Mouse (Mus musculus): ENCODE results near the gene 1700067P10Rik. TPM values are rescaled to one million over a fixed set of nuclear protein-coding genes. Genes with fewer than 3 reads are reported as not detected.

The 1700067P10Rik gene
- polyA plus RNA-seq (2017; shearing (Covaris generic)): not detected

DNA sequence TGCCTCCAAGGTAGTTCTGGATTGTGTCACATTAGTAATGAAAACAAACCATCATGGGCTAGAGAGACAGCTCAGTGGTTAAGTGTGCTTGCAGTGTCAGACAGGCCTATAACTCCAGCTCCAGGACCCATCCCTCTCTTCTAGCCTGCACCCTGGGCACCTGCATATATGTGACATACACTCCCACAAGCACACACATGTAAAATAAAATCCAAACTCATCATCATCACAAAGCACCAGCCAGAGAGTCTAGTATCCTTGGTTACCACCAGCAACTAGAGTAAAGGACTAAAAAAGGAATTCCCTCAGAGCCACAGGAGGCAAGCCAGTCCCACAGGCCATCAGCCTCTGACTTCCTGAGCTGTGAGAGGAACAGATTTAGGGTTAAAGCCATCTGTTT, at the start of gene 1700067P10Rik:
Gene 1700067P10Rik, plus strand, starts transcription at position 301 of the 400 bp plus-strand sequence.
- no peak for ATAC-seq

DNA sequence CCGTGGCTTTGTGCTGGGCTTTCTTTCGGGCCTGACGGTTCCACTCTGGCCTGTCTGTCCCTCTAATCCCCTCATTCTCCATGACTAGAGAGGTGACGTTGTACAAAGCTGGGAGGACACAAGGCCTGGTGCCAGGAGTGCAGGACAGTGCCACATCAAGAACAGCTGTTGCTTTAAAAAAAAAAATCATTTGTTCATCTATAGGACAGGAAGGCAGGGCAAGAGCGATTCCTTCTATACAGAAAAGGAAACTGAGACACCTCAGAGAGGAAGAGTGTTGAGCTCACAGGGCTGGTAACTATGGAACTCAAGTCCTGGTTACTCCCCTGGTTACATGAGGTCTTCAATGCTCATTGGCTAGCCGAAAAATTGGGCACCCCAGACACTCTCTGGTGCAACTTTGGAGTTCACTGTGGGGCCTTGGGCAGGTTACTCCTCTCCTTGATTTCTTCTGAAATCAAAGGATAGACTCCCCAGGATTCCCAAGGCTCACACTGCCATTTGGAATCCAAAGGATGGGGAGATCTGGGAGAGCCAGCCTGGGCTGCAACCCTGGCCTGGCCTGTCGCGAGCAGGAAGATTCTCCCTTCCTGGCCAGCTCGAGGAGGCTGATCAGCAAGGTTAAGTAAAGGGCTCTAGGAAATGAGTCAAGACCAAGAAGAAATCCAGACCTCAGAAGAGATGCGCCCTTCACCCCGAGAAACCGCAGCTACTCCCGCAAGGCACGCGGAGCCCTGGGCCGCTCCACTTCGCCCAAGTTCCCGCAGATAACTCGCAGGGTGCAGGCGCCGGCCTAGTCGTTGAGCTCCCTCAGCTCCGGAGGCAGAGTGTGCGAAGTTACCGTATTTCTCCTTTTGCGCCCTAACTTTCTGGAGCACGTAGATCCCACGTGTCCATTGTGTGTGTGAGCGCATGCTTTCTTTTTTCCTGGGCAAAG, 47.5 kb upstream of the 1700067P10Rik start:
- ATAC-seq: peak; percentile 67

DNA sequence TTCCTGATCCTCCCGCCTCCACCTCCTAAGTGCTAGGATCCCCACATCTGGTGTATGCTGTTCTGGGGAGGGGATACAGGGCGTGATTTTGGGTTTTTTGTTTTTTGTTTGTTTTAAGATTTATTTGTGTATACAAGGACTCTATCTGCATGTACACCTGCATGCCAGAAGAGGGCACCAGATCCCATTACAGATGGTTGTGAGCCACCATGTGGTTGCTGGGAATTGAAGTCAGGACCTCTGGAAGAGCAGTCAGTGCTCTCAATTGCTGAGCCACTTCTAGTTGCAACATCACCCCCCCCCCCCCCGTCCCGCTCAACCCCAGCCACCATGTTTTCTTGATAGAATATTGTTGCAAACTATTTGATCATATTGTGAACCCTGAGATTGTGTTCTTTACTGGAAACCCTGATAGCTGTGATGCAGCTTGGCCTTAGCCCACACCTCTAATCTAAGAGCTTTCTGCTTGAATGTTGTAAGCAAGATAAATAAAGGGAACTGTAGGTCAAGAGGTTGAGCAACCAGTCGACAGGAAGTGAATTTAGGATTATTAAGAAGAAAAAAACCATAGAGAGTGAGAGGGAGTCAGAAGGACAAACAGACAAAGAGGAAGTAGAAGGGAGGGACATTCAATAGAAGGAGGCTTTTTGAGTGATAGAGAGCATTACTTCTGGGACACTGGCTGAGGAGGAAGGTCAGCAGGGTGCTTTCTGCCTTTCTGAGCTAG, 45.8 kb upstream of the 1700067P10Rik start:
- no peak for ATAC-seq

DNA sequence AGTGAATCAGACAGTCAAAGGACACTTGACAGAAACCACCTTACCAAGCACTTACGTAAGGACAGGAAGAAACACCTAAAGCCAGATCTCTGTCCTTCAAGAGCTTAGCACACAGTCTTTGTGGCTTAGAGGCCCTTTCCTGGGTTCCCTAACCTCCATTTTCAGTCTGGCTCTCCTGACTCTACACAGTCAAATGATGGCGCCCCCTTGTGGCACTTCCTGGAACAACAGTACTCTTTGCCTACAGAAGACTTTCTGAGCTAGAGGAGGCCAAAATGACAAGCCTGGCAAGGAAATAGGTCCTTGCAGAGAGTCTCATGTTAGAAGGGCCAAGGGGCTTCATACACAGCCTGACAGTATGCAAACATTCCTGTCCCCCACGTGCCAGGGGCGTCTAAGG, 43.5 kb upstream of the 1700067P10Rik start:
- peak; percentile 32 for ATAC-seq

DNA sequence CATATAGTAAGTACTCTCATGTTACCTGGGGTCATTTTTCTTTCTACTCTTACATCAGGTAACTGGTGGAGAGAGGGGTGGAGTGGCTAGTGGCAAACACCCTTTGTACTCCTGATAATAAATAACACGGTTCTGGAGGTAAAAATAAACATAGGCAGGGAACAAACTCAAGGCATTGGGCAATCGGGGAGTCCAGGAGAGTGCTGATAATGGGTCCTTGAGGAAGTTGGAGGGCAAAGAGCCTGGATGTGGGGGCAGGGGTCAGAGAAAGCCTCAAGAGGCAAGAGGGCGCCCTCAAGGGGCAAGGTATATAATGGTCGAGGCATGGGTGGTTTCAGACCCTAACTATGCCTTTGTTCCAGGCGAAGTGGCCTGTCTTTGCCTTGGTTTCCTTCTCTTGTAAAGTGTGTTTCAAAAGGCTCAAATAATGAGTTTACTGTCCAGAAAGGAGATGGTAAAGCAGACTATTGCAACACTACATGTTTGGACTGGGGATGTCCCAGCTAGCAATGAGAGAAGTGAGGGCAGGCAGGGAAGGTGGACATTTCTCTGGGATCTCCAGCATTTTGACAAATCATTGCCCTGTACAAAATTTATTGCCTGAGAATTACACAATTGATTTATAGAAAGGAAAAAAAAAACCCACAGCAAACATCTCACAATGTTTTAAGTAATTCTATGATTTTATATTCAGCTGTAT, 37.3 kb upstream of the 1700067P10Rik start:
- ATAC-seq: no peak

DNA sequence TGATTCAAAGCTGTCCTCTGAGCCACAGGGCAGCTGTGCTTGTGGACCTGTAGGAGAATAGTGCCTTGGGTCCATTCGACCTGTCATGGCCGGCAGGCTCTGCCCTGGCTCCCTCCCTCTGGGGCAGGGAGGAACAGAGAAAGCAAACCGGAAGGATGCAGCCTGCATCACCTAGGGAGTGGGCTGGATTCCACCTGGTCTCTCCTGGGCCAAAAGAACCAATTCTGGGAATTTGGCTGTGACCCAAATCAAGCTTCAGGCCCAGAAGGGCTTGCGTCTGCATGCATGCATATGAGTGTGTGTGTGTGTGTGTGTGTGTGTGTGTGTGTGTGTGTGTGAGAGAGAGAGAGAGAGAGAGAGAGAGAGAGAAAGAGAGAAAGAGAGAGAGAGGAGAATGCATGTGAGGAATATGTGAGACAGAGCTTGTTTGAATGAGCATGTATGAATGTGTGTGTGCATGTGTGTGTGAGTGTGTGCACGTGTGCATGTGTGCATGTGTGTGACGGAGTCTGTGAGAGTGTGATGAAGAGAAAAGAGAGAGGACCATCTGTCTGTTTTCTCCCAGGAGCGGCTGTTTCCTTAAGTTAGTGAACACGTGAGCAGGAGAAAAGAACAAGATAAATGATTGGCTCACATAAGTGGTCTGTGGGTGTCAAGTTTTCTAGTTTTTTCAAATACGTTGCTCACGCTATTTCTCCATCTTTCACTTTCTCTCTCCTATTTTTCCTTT, 36.6 kb upstream of the 1700067P10Rik start:
- ATAC-seq: no peak

DNA sequence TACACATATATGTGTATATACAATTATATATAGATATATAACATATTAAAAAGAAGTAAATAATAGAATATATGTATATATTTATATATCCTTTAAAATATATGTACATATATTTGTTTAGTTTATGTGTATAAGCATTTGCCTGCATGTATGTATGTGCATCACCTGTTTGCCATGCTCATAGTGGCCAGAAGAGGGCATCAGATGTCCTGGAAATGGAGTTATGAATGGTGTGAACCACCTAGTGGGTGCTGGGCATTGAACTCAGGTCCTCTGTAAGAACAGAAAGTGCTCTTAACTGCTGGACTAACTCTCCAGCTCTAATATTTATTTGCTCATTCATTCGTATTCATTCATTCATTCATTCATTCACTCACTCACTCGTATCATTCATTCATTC, 35.5 kb upstream of the 1700067P10Rik start:
- ATAC-seq: no peak

DNA sequence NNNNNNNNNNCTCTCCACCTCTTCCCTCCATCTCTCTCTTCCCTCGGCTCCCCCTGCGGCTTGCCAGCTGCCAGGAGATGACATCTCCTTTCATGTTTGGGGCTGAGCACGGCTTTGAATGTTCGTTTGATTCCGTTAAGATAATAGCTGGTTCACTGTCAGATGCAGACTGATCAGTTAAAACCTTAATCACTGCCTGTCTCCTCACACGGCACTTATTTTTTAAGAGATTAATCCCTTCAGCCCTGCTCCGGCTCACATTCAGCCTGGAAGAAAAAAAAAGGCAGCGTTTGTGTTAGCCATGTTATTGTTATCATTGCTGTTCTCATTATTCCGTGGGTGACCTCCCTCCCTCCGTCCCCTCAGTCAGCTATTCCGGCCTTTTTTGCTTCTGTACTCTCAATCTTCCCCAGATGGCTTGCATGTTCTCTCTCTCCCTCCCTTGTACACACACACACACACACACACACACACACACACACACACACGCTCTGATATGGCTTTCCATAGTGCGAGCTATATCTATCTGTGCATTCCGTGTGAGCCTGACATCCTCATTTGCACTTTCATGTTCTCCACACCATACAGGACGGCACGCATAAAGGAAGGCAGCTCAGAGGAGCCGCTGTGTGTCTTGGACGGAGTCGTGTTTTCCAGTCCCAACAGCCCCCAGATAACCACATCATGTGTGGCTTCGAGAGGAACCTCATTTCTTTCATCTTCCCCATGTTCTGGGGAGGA, 33.9 kb upstream of the 1700067P10Rik start:
- no peak for ATAC-seq

DNA sequence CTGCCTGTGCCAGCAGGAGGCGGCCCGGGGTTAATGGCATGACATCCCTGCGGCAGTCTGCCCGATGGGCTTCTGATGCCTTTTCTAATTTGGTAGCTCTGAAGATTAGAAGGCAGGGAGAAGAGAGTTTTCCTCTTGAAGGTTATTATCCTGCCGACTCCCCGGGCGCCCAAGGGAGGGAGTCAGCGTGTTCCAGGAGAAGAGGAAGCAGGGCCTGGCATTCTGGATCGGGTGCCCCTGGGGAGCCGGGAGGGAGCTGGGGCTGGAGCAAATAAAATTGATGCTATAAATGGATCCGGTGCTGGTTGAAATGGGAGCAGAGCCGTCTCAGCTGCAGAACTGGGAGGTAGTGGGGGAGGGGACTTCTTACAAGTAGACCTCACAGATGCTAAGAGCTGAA, 31.7 kb upstream of the 1700067P10Rik start:
- no peak for ATAC-seq

DNA sequence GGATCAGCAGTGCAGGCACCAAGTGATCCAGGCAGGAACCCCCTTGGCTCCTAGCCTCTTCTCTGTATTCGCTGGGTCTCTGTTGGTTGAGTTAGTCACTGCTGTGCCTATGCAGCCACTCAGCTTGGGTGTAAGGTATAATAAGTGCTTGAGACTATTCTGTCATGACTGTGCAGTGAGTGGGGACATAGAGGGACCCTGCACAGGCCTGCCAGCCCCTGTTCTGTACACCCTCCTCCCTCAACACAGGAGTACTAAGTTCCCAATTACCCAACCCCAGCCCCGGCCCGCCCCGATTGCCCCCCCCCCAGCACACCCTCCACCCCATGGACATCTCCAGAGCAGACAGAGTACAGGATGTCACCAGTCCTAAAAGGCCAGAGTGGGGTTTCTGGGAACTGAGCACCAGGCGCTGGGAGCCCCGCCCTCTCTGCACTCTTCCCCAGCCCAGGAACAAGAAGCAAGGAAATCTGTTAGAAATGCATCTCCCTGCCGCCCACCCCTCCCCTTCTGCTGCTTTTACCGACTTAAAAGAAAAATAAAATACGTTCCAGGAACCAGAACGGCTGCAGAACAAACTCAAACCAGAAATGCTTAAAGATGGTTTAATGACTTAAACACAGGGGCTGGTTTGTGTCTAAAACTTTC, 24.8 kb upstream of the 1700067P10Rik start:
- no peak for ATAC-seq

DNA sequence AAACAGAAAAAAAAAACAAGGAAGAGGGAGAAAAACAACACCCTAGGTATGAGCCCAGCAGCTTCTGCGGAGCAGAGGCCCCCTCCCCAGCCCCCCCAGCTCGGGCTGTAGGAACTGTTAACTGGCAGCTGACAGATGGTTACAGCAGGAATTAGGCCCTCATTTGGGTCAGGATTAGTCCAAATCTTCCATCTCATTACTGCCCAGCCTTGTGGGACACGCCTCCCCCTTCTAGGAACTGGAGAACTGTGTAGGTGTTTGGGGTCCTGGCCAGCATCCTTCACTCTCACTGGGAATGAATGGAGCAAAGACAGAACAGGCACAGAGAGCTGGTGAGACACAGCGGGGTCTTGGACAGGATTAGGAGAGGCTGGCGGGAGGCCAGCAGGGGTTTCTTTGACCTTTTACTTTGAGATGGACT, 24.0 kb upstream of the 1700067P10Rik start:
- ATAC-seq: no peak

DNA sequence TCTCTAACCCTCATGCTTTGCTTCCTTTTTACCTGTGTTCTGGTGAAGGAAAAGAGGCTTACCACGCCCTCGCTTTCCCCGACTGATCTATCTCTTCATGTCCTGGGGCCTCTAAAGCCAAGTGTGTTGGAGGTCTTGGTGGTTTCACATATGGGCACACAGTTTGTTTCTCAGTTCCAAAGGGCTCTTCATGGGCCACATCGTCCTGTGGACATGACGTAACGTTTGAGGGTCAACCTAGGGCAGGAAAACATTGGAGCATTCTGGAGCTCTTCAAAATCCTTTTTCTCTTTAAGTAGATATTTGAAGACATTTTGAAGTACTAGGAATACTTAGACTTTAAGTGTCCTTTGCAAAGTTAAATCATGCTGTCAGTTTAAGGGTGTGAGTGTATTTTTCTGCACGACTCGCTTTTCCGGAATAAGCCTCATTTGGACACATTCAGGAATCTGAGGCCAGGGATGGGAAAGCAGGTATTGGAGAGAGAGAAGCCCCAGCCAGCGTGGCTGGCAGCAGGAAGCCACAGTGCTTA, 22.0 kb upstream of the 1700067P10Rik start:
- no peak for ATAC-seq

DNA sequence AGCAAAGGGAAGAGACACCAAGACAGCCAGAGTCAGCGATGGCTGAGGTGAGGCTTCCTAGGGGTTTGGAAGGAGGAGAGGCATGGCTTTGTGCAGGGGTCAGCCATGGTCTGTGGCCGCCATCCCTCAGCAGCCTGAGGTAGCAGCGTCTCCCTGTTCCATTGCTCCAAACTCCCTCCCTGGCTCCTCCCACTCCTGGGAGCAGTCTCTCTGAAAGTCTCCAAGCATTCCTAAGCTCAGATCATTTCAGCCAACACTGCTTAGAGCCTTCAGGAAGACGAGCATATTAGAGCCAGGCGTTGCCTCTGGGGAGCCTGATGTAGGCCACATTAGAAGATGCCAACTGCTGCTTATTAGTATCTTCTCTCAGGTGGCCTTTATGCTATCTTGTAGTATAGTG, 21.4 kb upstream of the 1700067P10Rik start:
- ATAC-seq: no peak

DNA sequence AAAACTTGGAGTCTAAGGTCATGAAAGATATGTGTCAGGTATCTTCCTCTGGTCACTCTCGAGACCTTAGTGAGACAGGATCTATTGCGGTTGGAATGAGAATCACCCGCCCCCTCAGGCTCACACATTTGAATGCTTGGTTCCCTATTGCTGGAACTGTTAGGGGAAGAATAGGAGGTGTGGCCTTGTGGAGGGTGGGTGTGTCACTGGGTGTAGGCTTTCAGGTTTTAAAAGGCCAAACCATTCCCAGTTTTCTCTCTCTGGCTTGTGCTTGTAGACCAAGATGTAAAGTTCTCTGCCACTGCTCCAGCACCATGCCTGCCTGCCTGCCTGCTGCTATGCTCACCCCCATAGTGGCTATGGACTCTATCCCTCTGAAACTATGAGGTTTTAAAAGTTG, 8.5 kb upstream of the 1700067P10Rik start:
- no peak for ATAC-seq

DNA sequence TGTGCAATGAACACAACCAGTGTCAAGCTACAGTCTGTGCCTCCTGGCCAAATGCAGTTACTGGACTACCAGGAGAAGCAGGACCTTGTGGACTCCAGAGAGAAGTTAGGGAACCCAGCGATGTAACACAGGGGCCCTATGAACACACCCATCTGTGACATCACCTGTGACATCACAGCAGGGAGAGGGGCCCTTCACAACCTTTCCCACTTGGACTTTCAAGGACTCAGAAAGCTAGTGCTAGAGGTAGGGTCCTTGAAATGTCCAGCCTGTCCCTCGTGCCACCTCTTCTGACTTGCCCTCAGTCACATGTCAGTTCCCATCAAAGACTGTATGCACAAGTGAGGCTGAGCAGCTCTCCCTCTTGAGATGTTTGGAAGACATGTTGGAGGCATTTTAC, 327 bp downstream of the 1700067P10Rik start:
- no peak for ATAC-seq

DNA sequence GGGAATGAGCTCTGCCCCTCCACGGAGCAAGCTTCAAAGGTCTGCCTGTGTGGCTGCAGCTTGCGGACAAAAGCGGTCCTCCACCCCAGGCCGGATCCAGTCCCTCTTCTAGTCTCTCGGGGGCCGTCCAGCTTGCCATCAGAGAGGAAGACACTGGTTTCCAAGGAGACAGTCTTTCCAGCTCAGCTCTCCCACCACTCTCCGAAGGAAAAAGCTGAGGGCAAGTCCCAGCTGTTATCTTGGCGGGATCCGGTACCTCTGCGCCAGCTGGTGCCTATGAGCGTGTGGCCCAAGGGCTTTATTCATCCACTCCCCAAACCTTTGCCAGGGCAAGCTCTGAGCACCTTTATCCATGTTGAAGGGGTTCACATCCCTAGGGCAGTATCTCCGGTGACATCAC, 1.2 kb downstream of the 1700067P10Rik start:
- no peak for ATAC-seq

DNA sequence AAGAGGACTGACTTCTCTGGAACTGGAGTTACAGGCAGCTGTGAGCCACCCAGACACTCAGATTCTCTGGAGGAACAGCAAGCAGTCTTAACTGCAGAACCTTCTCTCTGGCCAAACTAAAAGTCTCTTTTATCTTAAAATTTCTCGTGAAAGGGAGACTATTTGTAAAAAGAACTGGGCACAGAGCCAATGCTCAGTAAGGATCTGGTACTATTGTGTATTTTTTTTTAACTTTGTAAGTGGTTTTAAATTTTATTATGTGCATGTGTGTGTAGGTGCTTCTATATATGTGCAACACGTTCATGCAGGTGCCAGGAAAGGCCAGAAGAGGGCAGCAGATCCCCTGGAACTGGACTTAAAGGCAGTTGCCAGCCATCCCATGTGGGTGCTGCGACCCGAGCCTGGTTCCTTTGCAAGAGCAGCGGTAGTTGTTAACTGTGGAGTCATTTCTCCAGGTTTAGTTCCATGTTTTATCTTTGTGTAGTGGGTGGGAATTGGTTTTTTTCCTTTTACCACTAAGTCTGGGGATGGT, 4.2 kb downstream of the 1700067P10Rik start:
- ATAC-seq: no peak

DNA sequence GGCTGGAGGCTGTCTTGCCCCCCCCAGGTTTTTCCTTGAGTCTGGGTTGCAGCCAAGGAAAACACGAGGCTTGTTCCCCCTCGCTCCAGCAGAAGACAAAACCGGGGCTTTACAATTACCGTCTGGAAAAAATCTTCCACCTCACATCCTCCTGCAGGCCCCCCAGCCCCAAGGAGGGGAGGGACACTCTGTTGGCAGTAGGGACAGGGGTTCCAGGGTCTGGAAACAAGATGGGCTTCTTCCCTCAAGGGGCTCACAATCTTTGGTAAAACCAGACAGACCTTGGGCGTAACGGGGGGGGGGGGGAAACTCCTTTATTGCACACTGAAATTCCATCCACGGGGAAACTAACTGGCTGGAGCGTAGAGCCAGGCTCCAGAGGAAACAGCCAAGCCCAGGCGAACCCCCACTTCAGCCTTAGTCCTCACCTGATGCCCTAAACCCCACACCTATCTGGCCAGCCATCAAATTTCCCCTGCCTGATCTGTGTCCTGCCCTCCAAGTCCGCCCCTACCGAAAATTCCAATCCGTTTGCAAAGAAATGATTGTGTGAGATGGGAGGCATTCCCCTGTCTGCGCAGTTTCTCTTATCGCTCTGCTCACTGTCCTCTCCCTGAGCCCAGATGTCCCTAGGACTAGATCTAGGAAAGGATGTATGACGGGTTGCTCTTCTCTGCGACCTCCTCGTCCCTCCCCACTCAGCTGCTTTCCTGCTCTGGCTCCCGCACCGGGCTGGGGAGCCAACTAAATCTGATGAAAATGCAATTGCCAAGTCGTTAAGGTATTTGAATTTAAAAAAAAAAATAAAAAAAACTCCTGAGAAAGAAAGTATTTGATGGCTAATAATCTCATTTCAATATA, 5.9 kb downstream of the 1700067P10Rik start:
- no peak for ATAC-seq

DNA sequence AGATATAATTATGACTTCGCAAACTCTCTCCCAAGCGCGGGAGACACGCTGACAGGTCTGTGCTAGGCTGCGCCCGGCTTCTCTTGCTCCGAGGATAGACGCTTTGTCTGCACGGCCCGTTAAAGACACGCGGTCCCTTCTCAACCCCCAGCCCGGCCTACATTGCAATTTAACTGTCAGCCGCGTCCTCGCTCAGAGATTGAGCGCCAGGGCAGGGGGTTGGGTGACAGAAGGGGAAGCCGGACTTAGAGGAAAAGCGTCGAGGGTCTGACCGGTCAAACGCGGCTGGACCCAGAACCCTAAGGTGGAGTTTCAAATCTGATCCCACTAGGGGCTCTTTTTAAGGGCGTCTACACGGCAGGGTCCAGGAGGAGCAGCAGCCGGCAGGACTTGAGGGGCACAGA, 6.6 kb downstream of the 1700067P10Rik start:
- no peak for ATAC-seq

DNA sequence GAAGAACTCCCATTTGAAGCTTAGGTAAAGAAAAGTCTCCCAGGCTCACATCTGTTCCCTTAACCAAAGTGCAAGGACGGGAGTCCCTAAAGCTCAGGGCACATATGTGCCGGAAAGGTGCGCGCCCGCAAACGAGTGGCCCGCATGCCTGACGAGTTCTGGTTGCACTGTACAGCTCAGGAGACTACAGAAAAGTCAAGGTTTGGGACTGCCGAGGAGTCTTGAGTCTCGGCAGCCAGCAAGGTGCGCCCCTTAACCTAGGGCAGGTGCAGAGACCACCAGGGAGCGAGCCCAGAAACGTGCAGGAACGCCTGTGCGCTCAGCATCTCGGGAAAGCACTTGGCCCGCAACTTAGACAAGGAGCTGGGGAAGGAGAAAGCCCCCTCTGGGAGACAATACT, 7.2 kb downstream of the 1700067P10Rik start:
- ATAC-seq: no peak

Data from CD4-positive, CD25-positive, alpha-beta regulatory T cell, adult 4 months (primary cell).